Mouse (Mus musculus): Measurements from ENCODE around the gene Ptprm. TPM values are rescaled to one million over a fixed set of nuclear protein-coding genes. Genes with fewer than 3 reads are reported as not detected.
A peak's percentile ranks its signal among the peaks of the same experiment; 100 is the strongest.

Gene Ptprm
- polyA plus RNA-seq, 1 experiment from 2014 or later, result 12.6 TPM

GRCm38 (mm10) chr17:67343471-67343870 is 10.8 kb downstream of the Ptprm start:
- no peak overlapping the region for H3K9ac ChIP-seq (replicated peaks)
- peaks cover under 1% of the 10 kb centered on the region; the same call in 1 of the 2 replicates for H3K36me3 ChIP-seq
- H3K27me3 ChIP-seq, result no peaks in the 10 kb centered on the region
- no peaks in the 10 kb centered on the region; the same call in none of the 2 replicates for H3K4me1 ChIP-seq (replicated peaks)
- no peak for ATAC-seq (ENCODE audit: insufficient number of reproducible peaks, insufficient read depth, low FRiP score, low TSS enrichment, low read depth)
- H3K9me3 ChIP-seq, result no peaks in the 10 kb centered on the region
- H3K27ac ChIP-seq, result no peak overlapping the region
- H3K4me2 ChIP-seq, result no peak overlapping the region
- no peak overlapping the region for H3K4me3 ChIP-seq (replicated peaks)
- WGBS, result 82% methylated on average over 2 of the region's 2 CpGs

- no peaks in the 10 kb centered on the region; the same call in none of the 2 replicates for H3K4me1 ChIP-seq (replicated peaks)
- no peak overlapping the region for H3K4me2 ChIP-seq
- H3K4me3 ChIP-seq (replicated peaks), result no peak overlapping the region
- H3K27me3 ChIP-seq, result no peaks in the 10 kb centered on the region
- no peak overlapping the region for H3K9ac ChIP-seq (replicated peaks)
- 84% methylated on average over 6 of the region's 6 CpGs for WGBS
- ATAC-seq (ENCODE audit: insufficient number of reproducible peaks, insufficient read depth, low FRiP score, low TSS enrichment, low read depth), result no peak
- H3K36me3 ChIP-seq, result peaks cover 2% of the 10 kb centered on the region; the same call in 1 of the 2 replicates
- no peaks in the 10 kb centered on the region for H3K9me3 ChIP-seq
- no peak overlapping the region for H3K27ac ChIP-seq
Observed at GRCm38 (mm10) chr17:67343006-67343405, 11.3 kb downstream of the Ptprm start.

GRCm38 (mm10) chr17:67340362-67340761 is 13.9 kb downstream of the Ptprm start:
- H3K36me3 ChIP-seq, result peaks cover 2% of the 10 kb centered on the region; the same call in 1 of the 2 replicates
- no peak overlapping the region for H3K27ac ChIP-seq
- no peaks in the 10 kb centered on the region for H3K27me3 ChIP-seq
- no peaks in the 10 kb centered on the region; the same call in none of the 2 replicates for H3K4me1 ChIP-seq (replicated peaks)
- no peak for ATAC-seq (ENCODE audit: insufficient number of reproducible peaks, insufficient read depth, low FRiP score, low TSS enrichment, low read depth)
- H3K9me3 ChIP-seq, result no peaks in the 10 kb centered on the region
- no peak overlapping the region for H3K4me2 ChIP-seq
- no peak overlapping the region for H3K4me3 ChIP-seq (replicated peaks)
- WGBS, result 50% methylated on average over 6 of the region's 6 CpGs
- no peak overlapping the region for H3K9ac ChIP-seq (replicated peaks)

- Histone ChIP-seq H3K9ac (replicated peaks) (no peak overlapping the region), H3K36me3 (peaks cover 2% of the 10 kb centered on the region; the same call in 1 of the 2 replicates), H3K4me2 (no peak overlapping the region), H3K4me1 (replicated peaks) (no peaks in the 10 kb centered on the region; the same call in none of the 2 replicates), H3K4me3 (replicated peaks) (no peak overlapping the region), H3K27ac (no peak overlapping the region), H3K27me3 (no peaks in the 10 kb centered on the region), H3K9me3 (no peaks in the 10 kb centered on the region)
- no peak for ATAC-seq (ENCODE audit: insufficient number of reproducible peaks, insufficient read depth, low FRiP score, low TSS enrichment, low read depth)
- 93% methylated on average over 5 of the region's 5 CpGs for WGBS
Observed at GRCm38 (mm10) chr17:67339569-67339968, 14.7 kb downstream of the Ptprm start.

- Histone ChIP-seq H3K4me1 (replicated peaks) (peaks cover 9% of the 10 kb centered on the region; the same call in 1 of the 2 replicates), H3K27ac (no peak overlapping the region), H3K4me2 (no peak overlapping the region), H3K36me3 (peaks cover 2% of the 10 kb centered on the region; the same call in 1 of the 2 replicates), H3K9me3 (no peaks in the 10 kb centered on the region), H3K27me3 (no peaks in the 10 kb centered on the region), H3K4me3 (replicated peaks) (no peak overlapping the region), H3K9ac (replicated peaks) (no peak overlapping the region)
- 87% methylated on average over 3 of the region's 3 CpGs for WGBS
- ATAC-seq (ENCODE audit: insufficient number of reproducible peaks, insufficient read depth, low FRiP score, low TSS enrichment, low read depth), result no peak
Observed at GRCm38 (mm10) chr17:67334310-67334709, 19.9 kb downstream of the Ptprm start.

GRCm38 (mm10) chr17:67329435-67329834 is 24.8 kb downstream of the Ptprm start:
- 42% methylated on average over 4 of the region's 4 CpGs for WGBS
- ATAC-seq (ENCODE audit: insufficient number of reproducible peaks, insufficient read depth, low FRiP score, low TSS enrichment, low read depth), result no peak
- no peak overlapping the region for H3K9ac ChIP-seq (replicated peaks)
- H3K27me3 ChIP-seq, result no peaks in the 10 kb centered on the region
- H3K9me3 ChIP-seq, result no peaks in the 10 kb centered on the region
- no peak overlapping the region for H3K27ac ChIP-seq
- no peak overlapping the region for H3K4me2 ChIP-seq
- H3K36me3 ChIP-seq, result no peaks in the 10 kb centered on the region
- H3K4me3 ChIP-seq (replicated peaks), result no peak overlapping the region
- peaks cover 38% of the 10 kb centered on the region for H3K4me1 ChIP-seq (replicated peaks)

- Histone ChIP-seq H3K9me3 (no peaks in the 10 kb centered on the region), H3K27me3 (no peaks in the 10 kb centered on the region), H3K9ac (replicated peaks) (no peak overlapping the region), H3K4me2 (no peak overlapping the region), H3K27ac (no peak overlapping the region), H3K4me3 (replicated peaks) (no peak overlapping the region), H3K4me1 (replicated peaks) (peaks cover 40% of the 10 kb centered on the region), H3K36me3 (no peaks in the 10 kb centered on the region)
- no peak for ATAC-seq (ENCODE audit: insufficient number of reproducible peaks, insufficient read depth, low FRiP score, low TSS enrichment, low read depth)
- 12% methylated on average over 1 of the region's 1 CpGs for WGBS
Observed at GRCm38 (mm10) chr17:67324499-67324832, 29.8 kb downstream of the Ptprm start.

GRCm38 (mm10) chr17:67323777-67324498 is 30.3 kb downstream of the Ptprm start:
- no peak overlapping the region for H3K9ac ChIP-seq (replicated peaks)
- no peaks in the 10 kb centered on the region for H3K27me3 ChIP-seq
- H3K4me1 ChIP-seq (replicated peaks), result peaks cover 37% of the 10 kb centered on the region
- WGBS, result 11% methylated on average over 11 of the region's 11 CpGs
- H3K4me2 ChIP-seq, result peak overlapping the region; percentile 17; the same call in 1 of the 2 replicates
- peak; percentile 67; the same call in 1 of the 2 replicates for ATAC-seq (ENCODE audit: insufficient number of reproducible peaks, insufficient read depth, low FRiP score, low TSS enrichment, low read depth)
- no peaks in the 10 kb centered on the region for H3K36me3 ChIP-seq
- no peak overlapping the region for H3K27ac ChIP-seq
- H3K9me3 ChIP-seq, result no peaks in the 10 kb centered on the region
- H3K4me3 ChIP-seq (replicated peaks), result no peak overlapping the region

GRCm38 (mm10) chr17:67314491-67315205 is 39.6 kb downstream of the Ptprm start:
- no peak for ATAC-seq (ENCODE audit: insufficient number of reproducible peaks, insufficient read depth, low FRiP score, low TSS enrichment, low read depth)
- Histone ChIP-seq H3K4me3 (replicated peaks) (no peak overlapping the region), H3K36me3 (no peaks in the 10 kb centered on the region), H3K9ac (replicated peaks) (no peak overlapping the region), H3K4me2 (no peak overlapping the region), H3K4me1 (replicated peaks) (peaks cover 10% of the 10 kb centered on the region), H3K9me3 (no peaks in the 10 kb centered on the region), H3K27me3 (no peaks in the 10 kb centered on the region), H3K27ac (peak overlapping the region; percentile 41; the same call in 1 of the 2 replicates)
- WGBS, result 77% methylated on average over 4 of the region's 4 CpGs

GRCm38 (mm10) chr17:67308421-67308820 is 45.8 kb downstream of the Ptprm start:
- Histone ChIP-seq H3K4me3 (replicated peaks) (no peak overlapping the region), H3K36me3 (no peaks in the 10 kb centered on the region), H3K4me1 (replicated peaks) (peaks cover 19% of the 10 kb centered on the region), H3K9ac (replicated peaks) (no peak overlapping the region), H3K9me3 (no peaks in the 10 kb centered on the region; the same call in 1 of the 2 replicates), H3K27me3 (no peaks in the 10 kb centered on the region), H3K27ac (no peak overlapping the region), H3K4me2 (no peak overlapping the region)
- WGBS, result 80% methylated on average over 3 of the region's 3 CpGs
- ATAC-seq (ENCODE audit: insufficient number of reproducible peaks, insufficient read depth, low FRiP score, low TSS enrichment, low read depth), result no peak

GRCm38 (mm10) chr17:67306066-67306845 is 48.0 kb downstream of the Ptprm start:
- no peak overlapping the region for H3K4me2 ChIP-seq
- ATAC-seq (ENCODE audit: insufficient number of reproducible peaks, insufficient read depth, low FRiP score, low TSS enrichment, low read depth), result no peak
- no peaks in the 10 kb centered on the region for H3K36me3 ChIP-seq
- H3K4me3 ChIP-seq (replicated peaks), result no peak overlapping the region
- H3K9me3 ChIP-seq, result no peaks in the 10 kb centered on the region; the same call in 1 of the 2 replicates
- no peak overlapping the region for H3K9ac ChIP-seq (replicated peaks)
- H3K27me3 ChIP-seq, result no peaks in the 10 kb centered on the region
- peaks cover 16% of the 10 kb centered on the region for H3K4me1 ChIP-seq (replicated peaks)
- H3K27ac ChIP-seq, result no peak overlapping the region
- WGBS, result 67% methylated on average over 10 of the region's 10 CpGs

All from limb, embryonic 12.5 days (tissue).